Mouse (Mus musculus) embryo, embryonic 9.5 days (tissue): ENCODE measurements around the gene Gabbr1.

Source experiments
- DNase-seq: peaks from one replicate; pipeline ENCODE4 v3.0.0-alpha.2; 2017; ENCODE audit errors: extremely low spot score

Gabbr1 gene

GRCm38 (mm10) chr17:37044651-37045244, 1.0 kb upstream of the Gabbr1 start:
- no peak for DNase-seq

DNA sequence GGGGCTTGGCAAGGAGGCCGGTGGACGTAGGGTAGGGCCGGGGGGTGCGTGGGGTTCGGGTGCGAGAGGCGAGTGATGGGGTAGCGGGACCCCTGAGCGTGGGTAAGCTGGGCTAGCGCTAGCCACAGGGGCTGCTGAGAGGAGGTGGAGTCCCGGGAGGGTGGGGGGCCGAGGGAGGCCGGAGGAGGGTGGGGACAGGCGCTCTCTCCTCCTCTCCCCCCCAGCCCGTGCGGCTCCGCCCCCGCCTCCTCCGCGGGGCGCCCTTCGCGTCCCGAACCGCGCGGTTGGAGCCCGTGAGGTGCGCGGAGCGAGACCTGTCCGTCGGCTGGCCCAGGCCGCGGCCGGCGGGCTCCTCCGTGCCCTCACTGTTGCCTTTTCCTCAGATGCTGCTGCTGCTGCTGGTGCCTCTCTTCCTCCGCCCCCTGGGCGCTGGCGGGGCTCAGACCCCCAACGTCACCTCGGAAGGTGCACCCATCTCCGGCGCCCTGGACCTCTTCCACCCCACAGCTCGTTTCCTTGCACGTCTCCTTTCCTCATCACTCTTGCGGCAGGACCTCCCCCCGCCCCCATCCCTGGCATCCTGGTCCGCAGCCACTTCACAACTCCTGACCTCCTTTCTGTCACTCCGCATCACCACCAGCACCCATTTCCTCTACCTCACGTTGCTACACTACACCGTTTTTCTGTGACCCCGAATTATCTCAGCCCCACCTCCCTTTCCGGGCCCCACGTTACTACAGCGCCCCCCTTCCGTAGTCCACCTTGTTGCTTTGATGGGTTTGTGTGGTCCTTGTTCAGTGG, 746 bp downstream of the Gabbr1 start:
- peak; percentile 78 for DNase-seq

- DNase-seq, result no peak
Measured at GRCm38 (mm10) chr17:37047332-37047976, 1.7 kb downstream of the Gabbr1 start.

DNA sequence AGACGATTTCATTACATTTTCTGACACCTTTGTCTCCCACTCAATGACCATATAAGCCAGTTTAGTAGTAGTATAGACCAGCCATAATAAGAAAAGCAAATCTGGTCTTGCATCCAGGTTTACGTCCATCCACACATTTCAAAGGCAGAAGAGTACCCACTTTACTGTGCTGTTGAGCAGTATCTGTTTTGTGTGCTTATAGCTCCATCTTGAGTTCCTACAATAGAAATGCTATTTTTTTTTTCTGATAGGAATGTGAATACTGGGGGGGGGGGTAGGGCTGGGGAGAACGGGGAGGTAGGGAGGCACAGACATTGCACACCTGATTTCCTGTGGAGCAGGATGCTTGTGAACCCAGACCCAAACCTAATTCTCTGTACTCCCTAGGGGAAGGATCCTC, 2.2 kb downstream of the Gabbr1 start:
- no peak for DNase-seq

- no peak for DNase-seq
Measured at GRCm38 (mm10) chr17:37048383-37048782, 2.6 kb downstream of the Gabbr1 start.

DNA sequence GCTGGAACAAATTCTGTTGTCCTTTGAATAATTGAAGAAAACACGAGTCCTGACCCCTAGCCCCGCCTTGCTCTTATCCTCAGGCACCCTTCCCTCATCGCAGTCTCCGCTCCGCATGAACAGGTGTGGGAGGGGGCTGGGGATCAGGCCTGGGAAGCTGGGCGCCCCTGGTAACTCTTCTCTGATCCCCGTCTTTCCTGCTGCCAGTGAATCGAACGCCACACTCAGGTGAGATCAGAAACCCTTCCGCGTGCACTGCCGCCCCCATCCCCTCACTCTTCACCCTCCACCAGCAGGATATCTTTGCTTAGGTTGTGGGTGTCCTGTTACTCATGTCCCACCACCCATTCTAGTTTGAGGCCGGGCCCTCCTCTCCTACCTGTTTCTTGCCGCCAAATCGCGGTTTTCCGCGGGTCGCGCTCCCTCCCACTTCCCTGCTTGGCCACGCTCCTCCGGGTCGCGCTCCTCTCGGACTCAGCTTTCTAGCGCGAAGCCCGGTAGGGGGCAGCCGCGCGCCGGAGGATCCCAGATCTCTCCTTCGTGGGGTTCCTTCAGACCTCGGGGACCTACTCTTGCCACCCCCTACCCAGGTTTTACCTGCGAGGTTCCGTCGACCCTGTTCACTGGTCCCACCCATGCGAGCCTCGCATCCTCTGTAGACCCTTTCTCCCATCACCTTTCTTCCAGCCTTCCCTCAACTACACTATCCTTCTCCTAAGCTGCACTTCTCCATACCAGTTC, 4.0 kb downstream of the Gabbr1 start:
- peak; percentile 71 for DNase-seq

GRCm38 (mm10) chr17:37050399-37050798, 4.6 kb downstream of the Gabbr1 start:
- peak; percentile 93 for DNase-seq

- DNase-seq, result peak; percentile 46
Measured at GRCm38 (mm10) chr17:37050876-37051275, 5.1 kb downstream of the Gabbr1 start.

DNA sequence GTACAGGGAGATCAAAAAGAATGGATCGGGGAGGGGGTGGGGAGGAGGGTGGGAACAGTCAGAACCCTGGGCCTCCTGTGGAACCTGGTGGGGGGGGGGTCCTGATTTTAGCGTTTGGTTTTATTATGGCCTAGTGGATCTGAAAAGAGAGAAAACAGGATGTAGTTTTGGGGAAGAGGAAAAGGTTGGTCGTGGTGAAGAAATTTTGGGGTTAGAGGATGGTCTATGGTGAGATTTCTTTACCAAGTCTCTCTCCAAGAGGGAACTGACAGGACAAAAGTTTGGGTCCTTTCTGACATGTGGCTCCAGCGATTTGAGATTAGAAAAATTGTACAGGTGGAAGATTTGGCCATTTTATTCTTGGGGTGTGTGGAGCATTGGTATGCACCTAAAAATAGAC, 6.0 kb downstream of the Gabbr1 start:
- no peak for DNase-seq

DNA sequence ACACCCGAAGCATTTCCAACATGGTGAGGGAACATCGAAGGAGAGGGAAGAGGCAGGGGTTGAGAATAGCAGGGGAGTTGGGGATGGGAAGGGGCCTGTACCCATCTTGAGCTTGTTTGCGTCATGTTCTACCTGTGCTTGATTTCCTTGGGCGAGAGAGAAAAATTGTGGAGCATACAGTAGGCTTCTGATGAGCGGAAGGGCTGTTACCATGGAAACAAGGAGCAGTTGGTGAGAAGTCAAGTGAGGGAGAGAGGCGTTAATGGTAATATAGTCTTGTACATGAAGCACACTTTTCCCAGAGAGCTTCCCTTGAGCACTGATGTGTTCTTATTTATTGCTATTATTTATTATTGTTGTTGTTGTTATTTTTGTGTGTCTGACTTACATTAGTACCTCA, 11.2 kb downstream of the Gabbr1 start:
- no peak for DNase-seq

- no peak for DNase-seq
Measured at GRCm38 (mm10) chr17:37061435-37061834, 15.7 kb downstream of the Gabbr1 start.

DNA sequence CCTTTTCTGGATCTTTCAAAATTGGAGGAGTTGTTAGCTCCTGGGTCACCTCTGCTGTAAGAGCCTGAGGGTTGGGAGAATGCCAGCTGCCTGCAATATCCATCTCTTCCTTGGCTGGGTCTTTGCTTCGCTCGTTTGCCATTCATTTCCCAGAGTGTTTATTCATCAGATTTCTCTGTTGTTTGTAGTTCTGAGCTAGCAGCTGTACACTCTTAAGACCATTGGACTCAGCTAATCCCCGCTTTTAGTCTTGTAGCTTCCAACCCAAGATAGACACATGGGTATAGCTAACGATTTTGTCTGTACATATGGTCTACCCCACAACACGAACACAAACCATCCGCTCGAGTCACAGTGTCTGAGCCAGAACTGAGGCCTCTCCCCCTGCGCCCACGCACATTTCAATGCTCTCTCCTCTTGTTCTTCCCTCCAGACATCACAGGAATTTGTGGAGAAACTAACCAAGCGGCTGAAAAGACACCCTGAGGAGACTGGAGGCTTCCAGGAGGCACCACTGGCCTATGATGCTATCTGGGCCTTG, 16.4 kb downstream of the Gabbr1 start:
- no peak for DNase-seq

GRCm38 (mm10) chr17:37063063-37063462, 17.3 kb downstream of the Gabbr1 start:
- no peak for DNase-seq

DNA sequence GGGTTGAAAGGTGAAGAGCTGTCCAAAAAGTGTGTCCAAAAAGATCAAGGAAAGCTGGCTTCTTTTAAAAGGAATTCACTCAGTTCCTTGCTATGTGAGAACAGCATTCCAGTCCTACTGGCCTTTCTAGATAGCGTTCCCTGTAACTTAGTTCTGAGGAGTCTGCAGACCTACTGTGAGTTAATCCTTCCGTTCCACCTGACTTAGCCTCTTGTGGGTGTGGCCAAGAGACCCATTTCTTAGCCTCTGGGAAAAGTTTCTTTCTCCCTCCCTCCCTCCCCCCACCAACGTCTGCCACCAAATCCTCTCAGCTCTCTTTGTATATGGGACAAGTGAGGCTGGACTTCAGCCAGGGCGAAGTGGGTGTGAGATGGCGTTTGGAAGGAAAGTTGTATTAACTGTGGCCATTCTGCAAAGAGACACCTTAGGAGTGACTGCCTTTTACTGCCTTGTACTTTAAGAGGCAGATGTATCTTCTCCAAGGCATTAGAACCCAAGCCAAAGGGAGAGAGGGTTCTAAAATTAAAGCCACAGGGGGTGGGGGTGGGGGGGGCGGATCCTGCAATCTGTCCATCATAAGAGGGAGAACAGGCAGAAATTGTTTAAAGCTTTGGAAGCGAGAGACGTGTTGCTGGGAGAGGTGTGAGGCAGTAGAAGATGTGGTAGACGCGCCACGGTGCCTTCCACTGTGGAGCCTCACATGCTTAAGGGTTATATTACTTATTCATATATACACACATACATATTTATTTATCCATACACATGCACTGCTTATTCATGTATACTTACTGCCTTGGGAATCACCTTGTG, 18.1 kb downstream of the Gabbr1 start:
- DNase-seq, result no peak

GRCm38 (mm10) chr17:37065993-37066392, 20.2 kb downstream of the Gabbr1 start:
- DNase-seq, result no peak

DNA sequence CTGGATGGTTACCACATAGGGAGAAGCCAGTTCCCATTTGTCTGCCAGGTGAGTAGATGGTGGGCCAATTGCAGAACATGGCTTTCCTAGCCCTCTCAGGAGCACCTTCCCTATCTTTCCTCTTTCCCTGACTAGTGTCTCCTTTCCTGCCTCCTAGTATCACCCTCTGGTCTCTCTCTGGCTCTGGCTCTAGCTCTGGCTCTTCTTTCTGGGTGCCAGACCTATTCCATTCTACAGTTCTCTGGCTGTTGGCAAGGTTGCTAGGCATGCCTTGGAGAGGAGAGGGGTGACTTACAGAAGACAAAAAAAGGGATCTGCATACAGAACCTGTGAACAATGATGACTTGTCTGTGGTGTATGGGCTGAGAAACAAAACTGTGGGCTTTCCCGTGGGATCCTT, 22.1 kb downstream of the Gabbr1 start:
- DNase-seq, result no peak

- no peak for DNase-seq
Measured at GRCm38 (mm10) chr17:37070121-37070520, 24.4 kb downstream of the Gabbr1 start.

DNA sequence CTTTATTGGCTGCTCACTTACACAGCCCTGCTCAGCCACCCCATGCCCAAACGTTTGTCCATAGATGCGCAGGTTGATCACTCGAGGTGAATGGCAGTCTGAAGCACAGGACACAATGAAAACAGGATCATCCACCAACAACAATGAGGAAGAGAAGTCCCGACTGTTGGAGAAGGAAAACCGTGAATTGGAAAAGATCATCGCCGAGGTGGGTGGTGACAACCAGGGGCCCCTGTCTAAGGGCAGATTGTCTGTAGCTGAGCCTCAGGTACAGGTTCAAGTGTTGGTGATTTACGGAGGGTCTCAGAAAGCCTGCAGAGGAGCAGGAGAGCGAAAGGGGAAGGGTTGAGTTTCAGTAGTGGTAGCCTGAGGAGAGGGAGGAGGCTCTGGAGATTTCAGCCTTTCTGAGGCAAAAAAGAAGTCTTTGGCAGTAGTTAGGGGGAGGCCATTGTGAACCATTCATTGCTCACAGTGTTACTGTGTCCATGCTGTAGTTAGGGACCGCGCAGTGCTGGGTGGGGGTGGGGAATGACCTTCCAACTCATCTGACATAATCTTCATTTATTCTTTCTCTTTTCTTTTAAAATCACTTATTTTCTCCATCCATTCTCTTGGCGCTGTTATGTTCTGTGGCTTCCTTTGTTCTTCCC, 26.4 kb downstream of the Gabbr1 start:
- DNase-seq, result no peak

DNA sequence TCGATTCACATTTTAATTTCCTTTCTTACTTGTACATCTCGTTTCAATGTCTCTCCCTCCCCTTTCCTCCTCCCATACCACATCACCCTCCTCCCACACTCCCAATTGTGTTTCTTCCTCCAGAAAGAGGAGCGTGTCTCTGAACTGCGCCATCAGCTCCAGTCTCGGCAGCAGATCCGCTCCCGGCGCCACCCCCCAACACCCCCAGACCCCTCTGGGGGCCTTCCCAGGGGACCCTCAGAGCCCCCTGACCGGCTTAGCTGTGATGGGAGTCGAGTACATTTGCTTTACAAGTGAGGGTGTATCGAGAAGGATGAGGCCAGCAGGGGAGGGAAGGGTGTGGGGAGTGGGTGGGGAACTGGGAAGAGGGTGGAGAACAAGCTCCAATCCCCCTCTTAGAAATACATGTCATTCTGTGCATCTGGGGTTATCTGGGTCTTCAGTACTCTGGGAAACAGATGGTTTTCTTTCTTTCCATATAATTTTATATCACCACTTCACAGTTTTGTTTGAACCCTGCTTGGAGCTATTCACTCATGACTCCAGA, 27.0 kb downstream of the Gabbr1 start:
- no peak for DNase-seq

- DNase-seq, result no peak
Measured at GRCm38 (mm10) chr17:37075181-37075580, 29.4 kb downstream of the Gabbr1 start.
